Mouse (Mus musculus): ENCODE data around the gene Galnt15. TPM values are rescaled to one million over a fixed set of nuclear protein-coding genes. Genes with fewer than 3 reads are reported as not detected.

The Galnt15 gene
- polyA plus RNA-seq, 1 experiment = 0.26 TPM

GRCm38 (mm10) chr14:32091124-32091523 is 62.3 kb downstream of the Galnt15 start:
- Histone ChIP-seq H3K4me3 (ENCODE audit: control insufficient read depth, low read depth, low read length) (no peak overlapping the region), H3K36me3 (ENCODE audit: control insufficient read depth, insufficient read depth, low read length) (peaks cover 3% of the 10 kb centered on the region; the same call in 1 of the 2 replicates), H3K4me1 (ENCODE audit: control insufficient read depth, insufficient read depth, low read length) (peaks cover 2% of the 10 kb centered on the region; the same call in 1 of the 2 replicates), H3K27me3 (ENCODE audit: control insufficient read depth, insufficient read depth, low read length) (no peaks in the 10 kb centered on the region), H3K27ac (ENCODE audit: control insufficient read depth, insufficient read depth, low read depth, low read length) (no peak overlapping the region)
- TF ChIP-seq POLR2A (IDR thresholded peaks at IDR 0.05; ENCODE audit: control insufficient read depth, low read depth, low read length) = no peak
- no peak for TF ChIP-seq CTCF (IDR thresholded peaks at IDR 0.05; ENCODE audit: control insufficient read depth, insufficient read depth, insufficient replicate concordance, low read depth, low read length)

- H3K27me3 ChIP-seq (ENCODE audit: control insufficient read depth, insufficient read depth, low read length) = no peaks in the 10 kb centered on the region
- H3K27ac ChIP-seq (ENCODE audit: control insufficient read depth, insufficient read depth, low read depth, low read length) = no peak overlapping the region
- no peaks in the 10 kb centered on the region for H3K4me1 ChIP-seq (ENCODE audit: control insufficient read depth, insufficient read depth, low read length)
- no peak overlapping the region for H3K4me3 ChIP-seq (ENCODE audit: control insufficient read depth, low read depth, low read length)
- H3K36me3 ChIP-seq (ENCODE audit: control insufficient read depth, insufficient read depth, low read length) = peaks cover 3% of the 10 kb centered on the region; the same call in 1 of the 2 replicates
- TF ChIP-seq POLR2A (IDR thresholded peaks at IDR 0.05; ENCODE audit: control insufficient read depth, low read depth, low read length) = no peak
- TF ChIP-seq CTCF (IDR thresholded peaks at IDR 0.05; ENCODE audit: control insufficient read depth, insufficient read depth, insufficient replicate concordance, low read depth, low read length) = no peak
These were observed 62.9 kb downstream of the Galnt15 start for GRCm38 (mm10) chr14:32091704-32092103.

- Histone ChIP-seq H3K4me1 (ENCODE audit: control insufficient read depth, insufficient read depth, low read length) (no peaks in the 10 kb centered on the region), H3K4me3 (ENCODE audit: control insufficient read depth, low read depth, low read length) (no peak overlapping the region), H3K27ac (ENCODE audit: control insufficient read depth, insufficient read depth, low read depth, low read length) (no peak overlapping the region), H3K27me3 (ENCODE audit: control insufficient read depth, insufficient read depth, low read length) (no peaks in the 10 kb centered on the region), H3K36me3 (ENCODE audit: control insufficient read depth, insufficient read depth, low read length) (peaks cover 3% of the 10 kb centered on the region)
- no peak for TF ChIP-seq CTCF (IDR thresholded peaks at IDR 0.05; ENCODE audit: control insufficient read depth, insufficient read depth, insufficient replicate concordance, low read depth, low read length)
- TF ChIP-seq POLR2A (IDR thresholded peaks at IDR 0.05; ENCODE audit: control insufficient read depth, low read depth, low read length) = no peak
These were observed 64.2 kb downstream of the Galnt15 start for GRCm38 (mm10) chr14:32093018-32093417.

GRCm38 (mm10) chr14:32093500-32094117 is 64.8 kb downstream of the Galnt15 start:
- no peak for TF ChIP-seq CTCF (IDR thresholded peaks at IDR 0.05; ENCODE audit: control insufficient read depth, insufficient read depth, insufficient replicate concordance, low read depth, low read length)
- no peak for TF ChIP-seq POLR2A (IDR thresholded peaks at IDR 0.05; ENCODE audit: control insufficient read depth, low read depth, low read length)
- H3K27me3 ChIP-seq (ENCODE audit: control insufficient read depth, insufficient read depth, low read length) = no peaks in the 10 kb centered on the region
- no peak overlapping the region for H3K27ac ChIP-seq (ENCODE audit: control insufficient read depth, insufficient read depth, low read depth, low read length)
- H3K36me3 ChIP-seq (ENCODE audit: control insufficient read depth, insufficient read depth, low read length) = peaks cover 4% of the 10 kb centered on the region
- H3K4me3 ChIP-seq (ENCODE audit: control insufficient read depth, low read depth, low read length) = no peak overlapping the region
- no peaks in the 10 kb centered on the region for H3K4me1 ChIP-seq (ENCODE audit: control insufficient read depth, insufficient read depth, low read length)

GRCm38 (mm10) chr14:32095646-32096045 is 66.9 kb downstream of the Galnt15 start:
- H3K4me3 ChIP-seq (ENCODE audit: control insufficient read depth, low read depth, low read length) = no peak overlapping the region
- peaks cover 4% of the 10 kb centered on the region for H3K36me3 ChIP-seq (ENCODE audit: control insufficient read depth, insufficient read depth, low read length)
- H3K27me3 ChIP-seq (ENCODE audit: control insufficient read depth, insufficient read depth, low read length) = no peaks in the 10 kb centered on the region
- no peak for TF ChIP-seq POLR2A (IDR thresholded peaks at IDR 0.05; ENCODE audit: control insufficient read depth, low read depth, low read length)
- TF ChIP-seq CTCF (IDR thresholded peaks at IDR 0.05; ENCODE audit: control insufficient read depth, insufficient read depth, insufficient replicate concordance, low read depth, low read length) = no peak
- no peaks in the 10 kb centered on the region for H3K4me1 ChIP-seq (ENCODE audit: control insufficient read depth, insufficient read depth, low read length)
- no peak overlapping the region for H3K27ac ChIP-seq (ENCODE audit: control insufficient read depth, insufficient read depth, low read depth, low read length)

- no peak overlapping the region for H3K27ac ChIP-seq (ENCODE audit: control insufficient read depth, insufficient read depth, low read depth, low read length)
- TF ChIP-seq POLR2A (IDR thresholded peaks at IDR 0.05; ENCODE audit: control insufficient read depth, low read depth, low read length) = no peak
- no peak for TF ChIP-seq CTCF (IDR thresholded peaks at IDR 0.05; ENCODE audit: control insufficient read depth, insufficient read depth, insufficient replicate concordance, low read depth, low read length)
- H3K36me3 ChIP-seq (ENCODE audit: control insufficient read depth, insufficient read depth, low read length) = peaks cover 4% of the 10 kb centered on the region
- no peak overlapping the region for H3K4me3 ChIP-seq (ENCODE audit: control insufficient read depth, low read depth, low read length)
- no peaks in the 10 kb centered on the region for H3K4me1 ChIP-seq (ENCODE audit: control insufficient read depth, insufficient read depth, low read length)
- no peaks in the 10 kb centered on the region for H3K27me3 ChIP-seq (ENCODE audit: control insufficient read depth, insufficient read depth, low read length)
These were observed 68.0 kb downstream of the Galnt15 start for GRCm38 (mm10) chr14:32096740-32097139.

- no peak for TF ChIP-seq CTCF (IDR thresholded peaks at IDR 0.05; ENCODE audit: control insufficient read depth, insufficient read depth, insufficient replicate concordance, low read depth, low read length)
- TF ChIP-seq POLR2A (IDR thresholded peaks at IDR 0.05; ENCODE audit: control insufficient read depth, low read depth, low read length) = no peak
- Histone ChIP-seq H3K27ac (ENCODE audit: control insufficient read depth, insufficient read depth, low read depth, low read length) (no peak overlapping the region), H3K36me3 (ENCODE audit: control insufficient read depth, insufficient read depth, low read length) (peaks cover 2% of the 10 kb centered on the region), H3K4me1 (ENCODE audit: control insufficient read depth, insufficient read depth, low read length) (no peaks in the 10 kb centered on the region), H3K4me3 (ENCODE audit: control insufficient read depth, low read depth, low read length) (no peak overlapping the region), H3K27me3 (ENCODE audit: control insufficient read depth, insufficient read depth, low read length) (no peaks in the 10 kb centered on the region)
These were observed 68.9 kb downstream of the Galnt15 start for GRCm38 (mm10) chr14:32097691-32098090.

Measured in testis, adult 2 months (tissue).